Mouse (Mus musculus) cortical plate, adult 2 months (tissue): ENCODE data around the gene Synj2.
"Not testable (repeated sequence)": the region's sequence is repeated elsewhere in the genome, so short reads cannot be mapped to it uniquely, and the experiment has no call there.

Source experiments
- CTCF ChIP-seq: fragments of 200-500 bp; IDR thresholded peaks from 2 replicates; pipeline ENCODE4 v1.5.1; 2011; ENCODE audit warnings: mild to moderate bottlenecking, control low read depth, low read length; ENCODE audit not compliant: insufficient read depth; ENCODE audit errors: extremely low read depth
- POLR2A ChIP-seq: fragments of 200-500 bp; IDR thresholded peaks from 2 replicates; pipeline ENCODE4 v1.6.1; 2011; ENCODE audit warnings: mild to moderate bottlenecking, low read length, control low read depth; ENCODE audit not compliant: insufficient read depth; ENCODE audit errors: extremely low read depth

DNA sequence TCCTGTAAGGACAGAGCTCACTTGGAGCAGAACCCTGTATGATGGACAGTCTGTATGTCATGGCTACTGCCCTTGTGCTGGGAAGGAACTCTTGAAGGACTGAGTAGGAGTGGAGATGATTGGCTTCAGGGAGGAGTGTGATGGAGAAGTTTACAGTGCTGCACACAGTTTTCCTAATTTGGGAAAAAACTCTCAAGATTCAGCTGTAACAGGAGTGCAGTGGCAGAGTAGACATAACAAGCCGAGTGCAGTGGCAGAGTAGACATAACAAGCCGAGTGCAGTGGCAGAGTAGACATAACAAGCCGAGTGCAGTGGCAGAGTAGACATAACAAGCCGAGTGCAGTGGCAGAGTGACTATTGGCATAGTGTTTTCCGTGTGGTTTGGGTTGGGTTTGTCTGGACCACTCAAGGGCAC, 80.3 kb downstream of the Synj2 start:
- TF ChIP-seq POLR2A, CTCF: not testable (repeated sequence)
